Mouse (Mus musculus) ES-CJ7 (cell line): ENCODE results near the gene Klhl10.
A peak's percentile ranks its signal among the peaks of the same experiment; 100 is the strongest.

Source experiments
- DNase-seq: peaks from one replicate; pipeline ENCODE4 v3.0.0; 2011; ENCODE audit warnings: low read depth, low spot score

Klhl10 gene

DNA sequence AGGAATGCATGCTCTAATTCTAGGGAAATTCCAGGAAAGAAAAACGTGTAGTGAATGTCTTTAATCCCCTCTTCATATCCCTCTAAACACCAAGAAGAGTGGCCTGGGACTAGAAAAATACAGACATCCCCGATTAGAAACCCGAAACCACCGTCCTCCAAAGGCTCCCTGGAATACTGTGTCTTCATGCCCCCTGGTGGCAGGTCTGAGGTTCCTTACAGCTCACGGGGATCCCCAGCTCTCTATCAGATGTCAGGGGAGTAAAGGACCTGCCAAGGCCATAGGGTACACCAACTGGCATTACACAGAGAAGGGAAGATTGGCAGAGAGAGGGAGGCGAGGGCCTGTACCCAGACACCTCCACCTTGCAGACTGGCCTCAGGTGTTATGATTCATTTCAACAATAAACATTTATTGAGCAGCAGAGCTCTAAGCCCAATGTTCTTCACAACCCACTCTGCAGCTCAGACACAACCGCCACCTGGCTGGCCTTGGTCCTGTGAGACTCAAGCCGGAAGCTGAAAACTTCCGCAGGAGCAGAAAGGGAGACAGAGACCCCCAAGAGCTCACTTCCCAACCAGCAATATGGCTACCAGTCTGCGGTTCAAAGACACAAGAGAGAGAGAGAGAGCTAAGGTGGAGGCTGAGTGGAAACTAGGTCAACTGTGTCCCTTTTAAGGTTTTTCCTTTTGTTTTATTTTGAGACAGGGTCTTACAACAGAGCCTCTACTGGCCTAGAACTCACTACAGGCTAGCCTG is 33.5 kb upstream of the Klhl10 start:
- DNase-seq: peak; percentile 79

DNA sequence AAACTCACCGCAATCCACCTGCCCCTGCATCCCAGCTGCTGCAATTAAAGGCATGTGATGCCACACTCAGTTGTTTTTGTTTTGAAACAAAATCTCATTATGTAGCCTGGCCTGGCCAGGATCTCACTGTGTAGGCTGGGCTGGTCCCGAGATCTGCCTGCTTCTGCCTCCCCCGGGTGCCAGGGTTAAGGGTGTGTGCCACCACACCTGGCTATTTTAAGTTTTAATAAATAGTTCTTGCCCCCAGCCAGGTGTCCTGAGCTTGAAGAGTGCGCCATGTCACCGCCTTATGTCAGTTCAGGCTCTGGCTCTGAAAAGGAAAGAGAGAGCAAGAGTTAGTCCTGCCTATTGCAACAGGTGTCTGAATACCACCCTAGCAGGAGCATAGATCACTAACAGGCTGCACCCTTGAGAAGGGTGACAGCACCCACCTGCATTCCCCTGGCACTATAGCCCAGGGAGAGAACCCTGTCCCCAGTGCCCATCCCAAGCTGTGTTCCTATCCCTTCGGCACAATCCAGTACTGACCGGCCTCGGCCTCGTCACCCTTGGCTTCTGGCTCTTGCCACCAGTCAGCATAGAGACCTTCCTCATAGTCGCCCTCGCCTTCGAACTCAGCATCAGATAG is 32.8 kb upstream of the Klhl10 start:
- no peak for DNase-seq

DNA sequence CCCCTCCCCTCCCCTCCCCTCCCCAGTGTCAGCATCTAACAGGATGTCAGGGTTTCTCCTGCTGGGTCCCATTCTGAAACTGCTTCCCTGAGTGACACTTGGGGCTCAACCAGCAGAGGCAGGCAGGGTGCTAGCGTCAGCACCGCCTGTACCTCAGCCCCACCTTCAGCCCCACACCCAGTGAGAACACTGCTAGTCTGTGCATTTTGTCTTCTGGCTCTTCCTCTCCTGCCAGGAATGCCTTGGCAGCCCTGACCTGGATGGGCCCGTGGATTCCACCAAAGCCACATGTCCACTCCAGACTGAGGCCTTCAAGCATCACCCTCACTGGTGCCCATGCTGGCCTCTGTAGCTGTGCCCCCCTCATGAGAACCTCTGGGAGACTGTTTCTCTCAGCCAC is 32.0 kb upstream of the Klhl10 start:
- DNase-seq: no peak

DNA sequence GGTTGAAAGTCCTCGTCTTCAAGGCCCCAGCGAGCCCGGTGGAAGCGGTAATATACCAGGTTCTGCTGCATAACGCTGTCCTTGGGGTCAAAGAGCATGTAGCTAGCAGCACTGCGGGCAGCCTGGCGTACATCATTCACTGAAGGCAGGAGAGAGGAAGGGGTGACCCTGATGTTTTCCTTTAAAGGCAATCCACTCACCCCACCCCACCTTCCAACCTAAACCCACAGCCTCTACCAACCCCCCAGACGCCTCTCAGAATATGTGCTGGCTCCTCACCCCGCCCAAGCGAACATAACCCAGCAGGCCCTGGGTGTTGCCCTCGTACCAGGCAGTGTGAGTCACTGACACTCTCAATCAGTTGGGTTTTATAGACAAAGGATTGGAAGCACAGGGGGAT is 30.0 kb upstream of the Klhl10 start:
- peak; percentile 68 for DNase-seq

DNA sequence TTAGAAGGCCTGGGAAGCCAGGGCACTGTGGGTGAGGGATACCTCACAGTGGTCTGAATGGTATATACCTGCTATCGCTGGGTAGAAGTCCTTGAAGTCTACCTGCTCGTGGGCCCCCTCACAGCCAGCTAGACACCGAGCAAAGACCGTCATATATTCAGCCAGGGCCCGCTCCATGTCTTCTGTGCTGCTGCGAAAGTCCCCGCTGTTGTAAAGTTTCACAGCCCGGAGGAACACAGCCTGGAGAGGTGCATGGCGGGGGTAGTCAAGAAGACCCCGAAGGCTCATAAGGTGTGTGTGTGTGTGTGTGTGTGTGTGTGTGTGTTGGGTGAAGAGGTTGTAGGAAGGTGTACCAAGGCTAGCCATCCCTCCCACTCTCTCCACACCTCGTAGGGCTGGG is 28.2 kb upstream of the Klhl10 start:
- DNase-seq: no peak

DNA sequence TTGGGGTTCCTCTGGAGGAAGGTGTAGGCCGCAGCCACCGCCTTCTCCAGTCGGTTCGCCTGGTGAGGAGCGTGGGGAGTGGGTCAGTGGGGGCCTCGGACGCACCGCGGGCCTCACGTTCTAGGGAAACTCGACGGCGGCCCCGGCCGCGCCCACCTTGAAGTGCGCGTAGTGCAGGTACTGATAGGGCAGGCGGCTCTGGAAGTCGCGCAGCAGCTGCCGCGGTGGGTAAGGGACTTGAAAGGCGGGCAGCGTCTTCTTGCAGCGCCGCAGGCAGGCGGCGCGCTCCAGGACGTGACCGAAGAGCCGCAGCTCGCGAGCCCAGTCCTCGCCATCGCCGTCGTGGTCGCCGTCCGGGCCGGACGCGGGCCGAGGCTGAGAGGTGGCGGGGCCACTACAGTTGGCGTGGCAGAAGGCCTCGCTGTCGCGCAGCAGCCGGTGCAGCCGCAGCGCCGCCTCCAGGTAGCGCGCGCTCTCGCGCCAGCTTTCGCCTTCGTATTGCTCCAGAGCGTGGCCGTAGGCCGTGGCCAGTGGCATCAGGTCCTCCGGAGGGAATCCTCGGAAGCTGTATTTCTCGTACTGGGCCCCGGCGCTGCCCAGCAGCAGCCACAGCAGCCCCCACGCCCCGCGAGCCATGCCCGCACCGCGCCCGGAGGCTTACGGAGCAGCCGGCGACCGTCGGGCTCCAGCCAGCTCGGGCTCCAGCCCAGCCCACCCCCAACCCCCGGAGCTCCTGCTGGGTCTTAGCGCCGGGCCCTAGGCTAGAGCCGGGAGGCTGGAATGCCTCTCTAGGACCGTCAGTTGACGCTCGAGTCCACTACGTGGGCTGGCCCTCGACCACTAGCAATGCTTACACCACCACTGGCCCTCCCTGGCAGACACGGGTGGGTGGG is 27.4 kb upstream of the Klhl10 start, which contains the start of gene P3h4:
Gene P3h4 (minus strand): TSS at position 816 of the 893 bp plus-strand sequence.
- DNase-seq: peak; percentile 66

DNA sequence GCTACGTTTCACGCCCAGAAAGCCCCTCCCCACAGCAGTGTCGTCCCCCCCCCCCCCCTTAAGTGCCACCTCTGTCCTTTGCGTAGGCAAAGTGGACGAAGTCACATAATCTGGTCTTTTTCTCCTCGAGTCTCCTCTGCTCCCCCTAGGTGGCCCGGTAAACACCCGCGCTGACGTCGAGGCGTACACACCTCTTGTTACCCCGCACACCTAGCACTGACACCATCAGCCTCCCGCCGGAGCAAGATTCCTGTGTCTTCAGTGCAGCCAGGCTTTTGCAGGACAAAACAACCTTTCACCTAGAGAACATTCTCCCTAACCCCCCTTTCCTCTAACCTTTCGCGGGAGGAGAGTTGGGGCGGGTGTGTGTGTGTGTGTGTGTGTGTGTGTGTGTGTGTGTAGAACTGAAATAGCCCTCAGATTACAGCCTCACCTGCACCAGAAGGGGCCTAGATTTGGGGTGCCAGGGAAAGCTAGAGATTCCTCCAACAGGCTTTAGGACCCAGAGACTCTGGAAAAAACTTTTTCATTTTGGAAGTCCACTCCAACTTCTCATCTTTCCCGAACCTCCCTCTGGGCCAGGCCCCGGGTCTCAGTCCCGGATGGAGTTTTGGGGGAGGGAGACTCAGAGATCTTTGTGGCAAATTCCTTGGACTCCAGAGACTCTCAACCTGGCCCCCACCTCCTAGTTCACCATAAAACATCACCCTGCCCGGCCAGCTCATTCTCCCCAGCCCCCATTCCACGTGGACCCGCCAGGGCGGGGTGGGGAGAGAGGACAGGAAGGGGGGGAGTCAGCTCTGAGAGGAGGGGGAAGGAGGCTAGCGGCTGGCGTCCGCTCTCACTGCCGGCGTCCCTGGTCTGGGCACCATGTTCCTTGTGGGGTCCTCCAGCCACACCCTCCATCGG is 26.5 kb upstream of the Klhl10 start, which contains the start of gene Fkbp10:
Gene Fkbp10 (plus strand): TSS at position 784 of the 909 bp plus-strand sequence.
- peak; percentile 62 for DNase-seq

DNA sequence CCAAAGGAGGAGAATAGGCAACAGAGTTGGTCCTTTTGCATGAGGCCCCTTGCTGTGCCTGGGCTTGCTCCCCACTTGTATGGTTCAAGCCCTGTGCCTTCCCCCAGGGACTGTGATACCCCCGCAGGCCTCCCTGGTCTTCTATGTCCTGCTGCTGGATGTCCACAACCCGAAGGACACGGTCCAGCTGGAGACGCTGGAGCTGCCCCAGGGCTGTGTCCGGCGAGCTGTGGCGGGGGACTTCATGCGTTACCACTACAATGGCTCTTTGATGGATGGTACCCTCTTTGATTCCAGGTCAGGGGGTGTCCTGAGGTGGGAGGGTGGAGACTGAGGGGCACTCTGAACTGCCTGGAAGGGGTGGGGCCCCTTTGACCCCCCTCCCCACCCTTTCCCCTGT is 20.2 kb upstream of the Klhl10 start:
- DNase-seq: no peak

DNA sequence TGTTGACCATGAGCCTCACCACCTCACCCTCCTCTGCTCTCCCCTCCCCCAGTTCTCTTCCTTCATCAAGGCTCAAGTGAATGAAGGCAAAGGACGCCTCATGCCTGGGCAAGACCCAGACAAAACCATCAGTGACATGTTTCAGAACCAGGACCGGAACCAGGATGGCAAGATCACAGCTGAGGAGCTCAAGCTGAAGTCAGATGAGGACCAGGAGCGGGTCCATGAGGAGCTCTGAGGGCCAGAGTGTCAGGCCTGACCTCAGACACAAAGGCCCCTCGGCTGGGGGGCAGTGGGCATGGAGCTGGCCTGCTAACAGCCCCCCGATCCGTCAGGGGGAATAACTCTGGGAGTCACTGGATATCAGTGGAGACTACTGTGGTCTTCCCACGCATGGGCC is 17.9 kb upstream of the Klhl10 start:
- DNase-seq: no peak

DNA sequence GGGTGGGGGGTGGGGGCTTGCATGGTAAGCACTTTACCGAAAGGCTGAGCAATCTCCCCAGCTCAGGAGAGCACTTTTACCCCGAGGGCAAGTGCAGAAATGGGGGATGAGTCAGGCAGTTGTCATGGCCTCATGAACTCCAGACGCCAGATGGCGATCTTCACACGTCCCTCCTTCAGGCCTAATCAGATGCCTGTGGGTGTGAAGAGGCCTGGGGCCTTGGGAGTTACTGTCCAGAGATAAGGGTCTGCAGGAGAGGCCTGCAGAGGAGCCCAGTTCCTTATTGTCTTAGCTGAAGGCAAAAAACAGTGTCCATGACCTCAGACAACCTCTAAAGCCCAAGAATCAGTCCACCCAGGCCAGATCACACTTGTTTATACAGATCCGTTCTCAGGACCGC is 15.9 kb upstream of the Klhl10 start:
- DNase-seq: peak; percentile 94

DNA sequence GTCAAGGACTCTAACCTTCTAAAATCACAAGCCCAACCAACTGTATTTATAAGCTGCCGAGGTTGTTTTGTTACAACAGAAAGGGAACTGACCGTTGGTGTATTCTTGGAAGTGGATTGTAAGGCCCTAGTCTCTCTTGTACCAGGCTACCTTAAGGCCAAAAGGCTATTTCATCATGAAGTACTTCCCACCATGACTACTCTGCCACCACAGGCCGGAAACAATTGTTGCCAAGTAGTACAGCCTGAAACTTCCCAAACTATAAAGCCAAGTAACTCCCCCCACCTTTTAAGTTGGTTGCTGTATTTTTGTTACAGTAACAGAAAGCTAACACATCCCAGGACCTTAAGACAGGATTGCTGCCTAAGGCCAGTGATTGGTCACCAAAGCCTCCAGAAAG is 14.9 kb upstream of the Klhl10 start:
- DNase-seq: no peak

DNA sequence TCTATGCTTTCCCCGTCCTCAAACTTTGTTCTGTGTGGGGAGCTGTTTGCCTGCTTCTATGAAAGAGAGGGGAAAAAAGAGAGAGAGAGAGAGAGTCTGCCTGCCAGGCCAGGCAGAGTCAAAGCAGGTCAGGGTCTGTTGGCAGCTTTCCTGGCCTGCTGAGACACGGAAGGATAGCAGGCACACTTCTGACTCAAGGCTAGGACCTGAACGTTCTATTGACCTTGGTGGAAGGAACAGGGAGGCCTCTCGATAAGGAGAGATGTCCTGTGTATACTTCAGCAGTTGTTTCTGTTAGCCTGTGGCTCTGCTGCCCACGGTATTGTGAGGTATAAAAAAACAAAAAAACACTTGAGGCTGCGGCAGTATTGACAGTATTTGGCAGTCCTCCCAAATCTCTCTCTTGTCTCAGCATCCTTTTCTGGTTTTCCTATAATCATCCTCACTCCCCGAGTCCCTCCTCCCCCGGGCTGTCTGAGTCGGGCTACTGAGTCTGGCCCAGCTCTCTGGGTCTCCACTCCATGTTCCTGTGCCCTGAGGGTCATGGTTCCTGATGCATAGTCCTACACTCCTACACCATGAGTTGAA is 13.0 kb upstream of the Klhl10 start:
- DNase-seq: no peak

DNA sequence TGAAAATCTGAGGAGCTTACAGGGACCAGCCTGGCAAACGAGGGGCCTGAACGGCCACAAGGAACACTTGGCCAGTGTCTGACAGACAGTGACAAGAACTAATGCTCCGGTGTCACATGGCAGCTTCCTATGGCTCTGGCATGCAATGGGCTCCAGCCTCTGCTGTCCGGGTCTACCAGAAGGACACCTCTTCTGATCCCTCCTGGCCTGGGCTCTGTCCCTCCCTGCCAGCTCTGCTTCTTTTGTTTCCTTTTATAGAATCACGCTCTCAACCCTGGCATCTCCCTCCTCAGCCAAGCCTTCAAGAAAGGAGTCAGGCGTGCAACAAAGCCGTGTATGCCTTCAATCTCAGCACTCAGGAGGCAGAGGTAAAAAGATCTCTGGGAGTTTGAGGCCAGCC is 11.7 kb upstream of the Klhl10 start:
- DNase-seq: no peak

DNA sequence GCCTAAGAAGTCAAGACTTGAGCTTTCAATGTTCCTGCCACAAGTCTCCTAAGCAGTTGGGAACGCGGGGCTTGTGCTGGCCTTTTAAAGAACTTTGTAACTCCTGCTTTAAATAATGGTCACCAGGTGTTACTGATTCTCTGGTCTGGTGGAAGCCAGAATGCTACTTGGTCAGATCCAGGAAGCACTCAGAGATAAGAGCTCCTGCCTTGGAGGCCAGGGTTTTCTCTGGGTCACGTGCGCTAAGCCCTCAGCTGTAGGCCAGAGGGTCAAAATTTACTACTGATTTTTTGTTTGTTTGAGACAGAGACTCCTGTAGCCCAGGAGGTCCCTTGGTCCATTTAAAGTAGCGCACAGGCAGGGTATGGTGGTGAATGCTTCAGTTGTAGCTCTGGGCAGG is 9.7 kb upstream of the Klhl10 start:
- DNase-seq: no peak

DNA sequence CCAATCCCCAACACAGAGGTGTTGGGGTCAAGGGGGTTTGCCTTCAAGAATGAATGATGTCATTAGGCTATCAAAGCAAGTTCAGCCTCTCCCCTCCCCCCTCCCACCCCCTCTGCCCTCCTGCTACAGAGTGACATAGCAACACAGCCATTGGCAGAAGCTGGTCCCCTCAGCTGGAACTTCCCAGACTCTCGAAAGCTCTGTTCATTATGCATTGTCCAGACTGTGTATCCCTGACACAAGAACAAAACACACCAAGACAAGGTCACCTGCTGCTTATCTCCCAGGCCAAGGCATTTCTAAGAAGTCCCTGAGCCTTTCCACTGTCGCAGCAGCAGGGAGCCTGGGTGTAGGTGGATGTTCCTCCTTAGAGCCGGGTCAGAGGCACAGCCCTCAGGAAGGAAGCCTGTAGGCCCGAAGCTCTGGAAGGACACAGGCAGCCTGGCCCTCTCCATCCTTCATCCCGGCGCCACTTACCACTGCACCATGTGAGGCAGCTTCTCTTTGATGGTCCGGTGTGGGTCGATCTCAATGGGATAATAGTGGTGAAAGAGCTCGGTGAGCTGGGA is 6.0 kb upstream of the Klhl10 start:
- DNase-seq: no peak

DNA sequence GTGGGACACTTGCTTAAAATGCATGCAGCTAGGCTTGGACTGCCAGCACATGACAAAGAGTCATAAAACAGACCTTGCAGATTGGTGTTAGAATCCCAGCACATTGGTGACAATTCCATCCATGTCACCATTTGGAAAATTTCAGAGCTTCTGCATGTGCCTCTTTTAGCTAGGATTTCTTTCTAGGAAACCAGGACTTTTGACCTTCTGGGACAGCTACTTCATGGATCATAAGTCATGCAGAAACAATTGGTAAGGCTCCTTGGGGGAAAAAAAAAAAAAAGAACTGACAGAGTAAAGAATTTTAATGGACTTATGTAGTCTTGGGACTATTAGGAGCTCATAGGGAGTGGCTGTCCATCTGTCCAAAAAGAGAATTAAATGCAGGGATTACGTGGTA is 3.8 kb upstream of the Klhl10 start:
- no peak for DNase-seq

DNA sequence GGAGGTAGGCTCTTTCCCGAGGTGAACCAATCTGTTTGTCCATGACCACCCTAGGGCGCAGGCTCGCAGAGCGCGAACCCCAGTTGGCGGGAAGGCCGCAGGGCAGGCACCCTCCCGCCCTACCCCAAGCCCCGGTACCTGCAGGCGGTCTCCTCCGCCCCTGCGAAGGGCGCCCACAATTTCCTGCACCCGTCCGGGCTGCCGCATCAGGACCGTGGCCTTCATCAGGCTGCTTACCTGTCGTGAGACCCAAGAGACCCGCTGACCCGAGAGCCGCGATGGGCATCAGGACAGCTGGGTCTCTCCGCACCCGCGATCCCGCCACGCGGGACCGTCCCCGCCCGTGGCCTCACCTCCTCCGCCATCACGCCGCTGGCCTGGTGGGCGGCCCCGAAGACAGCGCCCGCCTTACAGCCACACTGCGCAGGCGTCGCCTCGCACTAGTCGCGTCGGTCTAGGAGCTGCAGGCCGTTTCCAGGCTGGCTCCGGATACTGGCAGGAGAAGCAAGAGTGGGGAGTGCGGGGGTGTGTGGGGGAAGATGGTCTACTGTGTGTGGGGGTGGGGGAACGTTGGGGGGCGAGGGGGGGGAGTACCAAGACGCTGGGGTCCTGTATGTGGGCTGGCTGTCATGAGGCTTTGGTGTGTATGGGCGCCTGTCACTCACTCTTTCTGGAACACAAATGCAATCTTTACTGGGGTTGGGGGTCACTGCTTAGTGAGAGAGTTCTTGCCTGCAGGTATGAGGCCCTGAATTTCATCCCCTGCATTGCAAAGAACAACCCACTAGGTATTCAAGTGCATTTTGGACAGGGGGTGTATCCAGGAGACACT is 810 bp upstream of the Klhl10 start:
- DNase-seq: peak; percentile 76

DNA sequence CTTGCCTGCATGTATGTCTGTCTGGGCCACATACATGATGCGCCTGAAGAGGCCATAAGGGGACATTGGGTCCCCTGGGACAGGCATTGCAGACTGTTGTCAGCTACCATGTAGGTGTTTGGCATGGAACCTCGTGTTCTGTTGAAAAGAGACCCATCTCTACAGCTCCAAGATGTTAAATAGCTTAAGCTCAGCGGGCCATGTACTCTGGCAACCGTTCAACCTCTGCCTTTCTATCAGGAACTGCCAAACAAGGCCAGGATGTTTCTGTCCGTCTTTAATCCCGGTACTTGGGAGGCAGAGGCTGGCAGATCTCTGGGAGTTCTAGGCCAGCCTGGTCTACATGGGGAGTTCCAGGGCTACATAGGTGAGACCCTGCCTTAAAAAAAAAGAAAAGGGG is 908 bp downstream of the Klhl10 start:
- no peak for DNase-seq

DNA sequence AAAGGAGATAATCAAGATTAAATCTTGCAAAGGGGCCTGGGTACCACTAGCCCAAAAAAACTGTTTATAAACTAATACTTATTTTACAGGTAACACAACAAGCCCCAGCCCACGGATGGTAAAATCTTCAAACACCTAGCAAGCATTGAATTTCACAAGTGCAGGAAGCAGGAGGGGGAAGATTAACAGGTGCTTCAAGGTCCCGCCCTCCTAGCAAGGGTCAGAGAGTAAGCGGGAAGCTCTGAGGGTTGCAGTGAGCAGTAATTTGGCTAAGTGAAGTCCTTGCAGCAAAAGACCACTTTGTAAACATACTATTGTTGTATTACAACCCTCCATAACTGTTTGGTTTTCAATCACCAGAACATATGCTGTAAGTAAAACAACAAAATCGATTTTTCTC is 15.5 kb downstream of the Klhl10 start:
- DNase-seq: no peak

DNA sequence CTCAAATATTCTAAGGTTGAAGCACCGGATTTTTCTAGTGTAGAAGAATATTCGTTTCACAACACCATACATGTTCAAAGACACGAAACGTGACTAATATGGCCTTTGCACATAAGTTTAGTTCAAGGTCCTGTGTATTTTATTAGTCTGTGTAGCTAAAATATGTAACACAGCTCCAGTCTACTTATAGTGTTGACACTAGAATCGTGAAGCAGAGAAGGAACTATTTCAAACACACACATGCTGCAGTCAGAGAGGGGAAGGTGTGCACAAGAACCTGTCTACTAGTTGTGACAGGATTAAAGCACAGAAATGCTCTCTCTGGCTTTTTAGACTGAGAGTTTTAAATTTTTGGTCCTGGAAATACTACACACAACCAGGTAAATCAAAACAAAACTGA is 16.0 kb downstream of the Klhl10 start:
- no peak for DNase-seq
